ENCODE assay signal across 30 mouse cellular contexts in genomic region chr12:115121899-115122298, GRCm38 (mm10).
DNase-seq lines count a peak whose midpoint lies in the region; ATAC-seq and TF ChIP-seq lines count a peak whose summit lies in the region.
"Had no signal": no experiment of that assay in that cellular context is flagged by ENCODE, and none has a peak within 500 bp of the region (broad histone marks: within the 10 kb centered on the region; RNA-seq: fewer than 3 reads in every experiment).

No protein-coding gene starts in this region.

- H3K4me1 ChIP-seq in stomach, postnatal 0 days (replicated peaks; ENCODE audit: control insufficient read depth, insufficient read depth), result no peaks in the 10 kb centered on the region
- H3K4me1 ChIP-seq: embryonic facial prominence, embryonic 10.5 days; embryonic facial prominence, embryonic 13.5 days; forebrain, embryonic 12.5 days; forebrain, embryonic 15.5 days; heart, embryonic 12.5 days; heart, embryonic 15.5 days; hindbrain, embryonic 10.5 days; hindbrain, embryonic 13.5 days had no signal

- no peak overlapping the region for H3K9ac ChIP-seq in stomach, postnatal 0 days (ENCODE audit: low read length)
- H3K9ac ChIP-seq: embryonic facial prominence, embryonic 13.5 days; forebrain, embryonic 12.5 days; forebrain, embryonic 15.5 days; heart, embryonic 12.5 days; heart, embryonic 15.5 days; hindbrain, embryonic 13.5 days had no signal

- no peak for TF ChIP-seq EP300 in stomach, postnatal 0 days (optimal IDR thresholded peaks at IDR 0.05)

- H3K4me3 ChIP-seq in stomach, postnatal 0 days (ENCODE audit: low read depth, low read length), result no peak overlapping the region
- H3K4me3 ChIP-seq: embryonic facial prominence, embryonic 10.5 days; embryonic facial prominence, embryonic 13.5 days; erythroblast, embryonic 14.5 days; forebrain, embryonic 12.5 days; forebrain, embryonic 15.5 days; heart, embryonic 12.5 days; heart, embryonic 15.5 days; hindbrain, embryonic 10.5 days; hindbrain, embryonic 13.5 days had no signal

- H3K9me3 ChIP-seq in stomach, postnatal 0 days (ENCODE audit: control insufficient read depth, low read length), result no peaks in the 10 kb centered on the region
- H3K9me3 ChIP-seq: heart, embryonic 15.5 days had no signal

- no peak for TF ChIP-seq CTCF in stomach, postnatal 0 days (IDR thresholded peaks at IDR 0.05; ENCODE audit: low read depth)

- H3K27ac ChIP-seq in stomach, postnatal 0 days (replicated peaks), result no peak overlapping the region
- H3K27ac ChIP-seq: embryonic facial prominence, embryonic 10.5 days; embryonic facial prominence, embryonic 13.5 days; forebrain, embryonic 12.5 days; forebrain, embryonic 15.5 days; heart, embryonic 15.5 days; hindbrain, embryonic 10.5 days; hindbrain, embryonic 13.5 days had no signal

- peak; percentile 33 for DNase-seq in CD4-positive, CD25-positive, alpha-beta regulatory T cell, adult 2 months (ENCODE audit: low read depth, low spot score)
- DNase-seq in induced T-regulatory cell, adult 2 months (ENCODE audit: low read depth), result peak; percentile 38
- DNase-seq in naive thymus-derived CD4-positive, alpha-beta T cell, adult 2 months (ENCODE audit: low read depth), result peak; percentile 26
- DNase-seq in ovary, postnatal 10 days (ENCODE audit: low spot score), result no peak
- DNase-seq in lung, adult 18-20 months, result no peak
- no peak for DNase-seq in stomach, postnatal 0 days (ENCODE audit: low spot score)
- DNase-seq: adrenal gland, adult 2 months; adrenal gland, postnatal 25 days; cerebellum, adult 11-12 months; cerebellum, adult 8-10 months; cerebellum, postnatal 10 days; cerebellum, postnatal 36 days; embryo, embryonic 11 days; gastrocnemius, postnatal 25 days; heart, adult 18-20 months; heart, postnatal 10 days; heart, postnatal 36 days had no signal

- no peak for ATAC-seq in stomach, postnatal 0 days (ENCODE audit: low FRiP score, low TSS enrichment)
- ATAC-seq: forebrain, embryonic 15.5 days; hindbrain, embryonic 16.5 days; Patski had no signal

- H3K36me3 ChIP-seq in stomach, postnatal 0 days (ENCODE audit: control insufficient read depth, insufficient read depth, low read length), result no peaks in the 10 kb centered on the region
- H3K36me3 ChIP-seq: embryonic facial prominence, embryonic 10.5 days; embryonic facial prominence, embryonic 13.5 days; forebrain, embryonic 12.5 days; forebrain, embryonic 15.5 days; G1E; heart, embryonic 12.5 days; heart, embryonic 15.5 days; hindbrain, embryonic 10.5 days; hindbrain, embryonic 13.5 days had no signal

- H3K4me2 ChIP-seq in stomach, postnatal 0 days (replicated peaks; ENCODE audit: low read depth), result no peak overlapping the region
- H3K4me2 ChIP-seq: embryonic facial prominence, embryonic 13.5 days; forebrain, embryonic 12.5 days; forebrain, embryonic 15.5 days; heart, embryonic 12.5 days; heart, embryonic 15.5 days; hindbrain, embryonic 13.5 days had no signal

- no peaks in the 10 kb centered on the region for H3K27me3 ChIP-seq in stomach, postnatal 0 days (ENCODE audit: control insufficient read depth, insufficient read depth, low read length)
- H3K27me3 ChIP-seq: CH12.LX; embryonic facial prominence, embryonic 13.5 days; forebrain, embryonic 12.5 days; forebrain, embryonic 15.5 days; heart, embryonic 12.5 days; heart, embryonic 15.5 days; hindbrain, embryonic 13.5 days; Patski had no signal

Comparison
In these comparisons a context has a peak if more than half of its experiments do, and no peak if none do; other contexts are left out.
1. DNase-seq: peak in CD4-positive, CD25-positive, alpha-beta regulatory T cell, adult 2 months (single experiment), induced T-regulatory cell, adult 2 months (single experiment) and naive thymus-derived CD4-positive, alpha-beta T cell, adult 2 months (single experiment); none in ovary, postnatal 10 days (single experiment), lung, adult 18-20 months (0 of 2) and stomach, postnatal 0 days (single experiment).